Mouse (Mus musculus): ENCODE measurements around the gene Slit1. TPM values are rescaled to one million over a fixed set of nuclear protein-coding genes. Genes with fewer than 3 reads are reported as not detected.

The Slit1 gene
- polyA plus RNA-seq, 1 experiment from 2014 or later = 32.8 TPM

DNA sequence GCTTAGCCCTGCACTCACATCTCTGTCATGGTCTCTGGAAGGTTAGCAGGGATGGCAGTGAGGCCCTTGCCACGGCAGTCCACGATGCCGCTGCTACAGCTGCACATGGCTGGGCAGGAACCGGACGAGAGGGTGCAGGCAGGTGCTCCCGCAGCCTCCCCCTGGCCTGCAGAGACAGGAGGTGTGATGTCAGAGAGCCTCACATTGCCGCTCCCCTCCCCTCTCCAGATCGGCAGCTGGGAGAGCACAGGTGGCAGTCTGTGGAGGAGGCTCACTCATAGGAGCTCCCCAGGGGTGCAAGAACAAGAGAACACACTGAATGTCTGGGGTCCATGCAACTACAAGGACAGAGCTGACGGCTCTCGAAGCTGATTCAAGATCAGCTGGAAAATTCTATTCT, 94.1 kb downstream of the Slit1 start:
- H3K9ac ChIP-seq (replicated peaks) = no peak overlapping the region
- no peaks in the 10 kb centered on the region for H3K9me3 ChIP-seq (replicated peaks)
- peaks cover 22% of the 10 kb centered on the region for H3K36me3 ChIP-seq
- H3K4me3 ChIP-seq (replicated peaks) = no peak overlapping the region
- WGBS = 27% methylated on average over 10 of the region's 10 CpGs
- 0 out of 2 replicates have a peak, but pooled peaks cover 5% of the 10 kb centered on the region for H3K27me3 ChIP-seq (replicated peaks)
- H3K4me2 ChIP-seq = no peak overlapping the region
- H3K4me1 ChIP-seq = peaks cover 39% of the 10 kb centered on the region
- no peak for ATAC-seq (ENCODE audit: low FRiP score)
- no peak overlapping the region for H3K27ac ChIP-seq (replicated peaks)

DNA sequence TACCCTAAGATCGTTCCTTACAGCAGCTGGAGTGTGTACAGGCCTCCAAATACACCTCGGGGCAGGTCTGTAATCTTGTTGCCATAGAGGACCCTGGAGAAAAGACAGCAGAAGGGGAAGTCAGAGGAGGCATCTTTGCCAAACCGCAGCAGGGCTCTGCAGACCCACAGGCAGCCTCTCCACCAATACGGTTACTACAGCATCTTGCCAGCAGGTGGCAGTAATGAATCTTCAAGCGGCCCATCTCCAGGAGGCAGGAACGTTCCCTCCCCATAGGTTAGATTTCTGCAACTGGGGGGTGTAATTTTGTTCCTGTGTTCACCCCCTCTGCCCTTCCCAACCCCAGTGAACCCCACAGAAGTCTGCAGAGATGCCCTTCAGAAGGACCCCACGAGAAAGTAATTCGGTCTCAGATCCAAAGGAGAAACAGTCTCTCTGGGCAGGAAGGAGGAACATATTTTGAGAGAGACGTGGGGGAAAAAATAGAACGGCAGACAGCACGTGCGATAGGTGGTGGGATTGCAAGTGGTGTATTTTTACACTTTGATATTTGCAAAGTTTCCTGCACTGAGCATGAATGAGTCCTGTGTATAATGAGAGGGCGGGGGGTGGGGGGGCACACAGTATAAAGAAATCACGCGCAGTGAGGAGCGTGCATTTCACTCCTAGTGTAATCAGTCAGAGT, 96.4 kb downstream of the Slit1 start:
- Histone ChIP-seq H3K9me3 (replicated peaks) (no peaks in the 10 kb centered on the region), H3K9ac (replicated peaks) (no peak overlapping the region), H3K4me2 (no peak overlapping the region), H3K4me1 (peaks cover 34% of the 10 kb centered on the region), H3K27ac (replicated peaks) (no peak overlapping the region), H3K4me3 (replicated peaks) (no peak overlapping the region), H3K36me3 (peaks cover 27% of the 10 kb centered on the region), H3K27me3 (replicated peaks) (0 out of 2 replicates have a peak, but pooled peaks cover 5% of the 10 kb centered on the region)
- 46% methylated on average over 16 of the region's 16 CpGs for WGBS
- no peak; the same call in 1 of the 2 replicates for ATAC-seq (ENCODE audit: low FRiP score)

DNA sequence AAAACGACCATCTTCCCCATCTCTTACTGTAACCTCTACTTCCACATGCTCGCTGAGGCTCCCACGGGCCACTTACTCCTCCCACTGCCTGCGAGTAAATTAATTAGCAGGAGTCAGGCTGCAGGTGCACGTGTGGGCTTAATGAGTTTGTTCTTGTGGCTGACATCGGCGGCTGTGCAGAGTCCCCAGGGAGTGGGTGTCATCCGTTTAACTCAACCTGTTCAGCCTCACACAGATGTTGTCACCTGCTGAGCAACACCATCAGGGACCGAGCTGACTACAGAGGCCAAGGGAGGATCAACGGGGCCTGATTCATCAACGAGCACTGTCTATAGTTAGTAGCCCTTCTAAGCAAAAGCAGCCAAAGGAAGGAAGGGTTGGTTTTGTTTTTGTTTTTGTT, 100.5 kb downstream of the Slit1 start:
- H3K9ac ChIP-seq (replicated peaks) = no peak overlapping the region
- no peak overlapping the region for H3K27ac ChIP-seq (replicated peaks)
- no peak for ATAC-seq (ENCODE audit: low FRiP score)
- WGBS = 27% methylated on average over 11 of the region's 11 CpGs
- no peak overlapping the region for H3K4me3 ChIP-seq (replicated peaks)
- H3K36me3 ChIP-seq = peaks cover 22% of the 10 kb centered on the region
- H3K9me3 ChIP-seq (replicated peaks) = no peaks in the 10 kb centered on the region
- H3K4me1 ChIP-seq = peaks cover 12% of the 10 kb centered on the region
- no peak overlapping the region for H3K4me2 ChIP-seq
- no peaks in the 10 kb centered on the region for H3K27me3 ChIP-seq (replicated peaks)

DNA sequence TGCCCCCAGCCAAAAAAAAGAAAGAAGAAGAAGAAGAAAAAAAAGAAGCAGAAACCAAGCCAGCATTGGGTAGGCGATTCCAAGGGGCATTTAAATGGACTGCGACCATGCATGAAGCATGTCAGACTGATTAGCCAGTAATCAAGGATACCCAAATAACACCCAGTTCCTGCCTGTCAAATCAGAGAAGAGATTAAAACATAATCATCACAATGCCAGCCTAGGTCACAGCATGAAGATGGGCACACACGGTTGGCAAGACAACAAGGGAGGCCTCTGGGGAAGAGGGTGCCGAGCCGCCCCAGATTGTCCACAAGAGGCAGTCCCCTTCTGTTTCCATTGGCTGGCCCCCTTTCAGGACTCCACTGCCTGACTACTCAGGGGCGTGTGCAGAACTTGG, 108.5 kb downstream of the Slit1 start:
- Histone ChIP-seq H3K4me1 (no peaks in the 10 kb centered on the region), H3K36me3 (peaks cover 3% of the 10 kb centered on the region), H3K9me3 (replicated peaks) (no peaks in the 10 kb centered on the region), H3K4me2 (no peak overlapping the region), H3K27me3 (replicated peaks) (no peaks in the 10 kb centered on the region), H3K27ac (replicated peaks) (no peak overlapping the region), H3K4me3 (replicated peaks) (no peak overlapping the region), H3K9ac (replicated peaks) (no peak overlapping the region)
- WGBS = 55% methylated on average over 6 of the region's 6 CpGs
- ATAC-seq (ENCODE audit: low FRiP score) = no peak

DNA sequence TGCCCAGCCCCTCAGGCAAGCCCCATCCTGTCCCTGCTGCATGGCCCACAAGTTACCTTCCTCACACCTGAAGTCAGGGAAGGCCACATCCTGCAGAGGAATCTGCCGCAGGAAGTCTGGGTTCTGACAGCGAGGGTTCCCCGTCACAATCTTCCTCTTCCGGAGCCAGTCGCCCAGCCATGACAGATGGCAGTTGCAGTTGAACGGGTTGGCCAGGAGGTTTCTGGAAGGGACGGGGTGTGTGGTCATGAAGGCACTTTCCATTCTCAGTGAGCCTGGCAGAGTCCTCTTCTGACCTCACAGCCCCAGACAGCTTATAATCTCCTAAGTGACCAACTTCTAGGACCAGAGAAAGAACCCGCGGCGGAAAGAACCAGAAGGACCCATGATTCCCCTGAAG, 109.4 kb downstream of the Slit1 start:
- no peak overlapping the region for H3K4me2 ChIP-seq
- no peaks in the 10 kb centered on the region for H3K9me3 ChIP-seq (replicated peaks)
- no peaks in the 10 kb centered on the region for H3K4me1 ChIP-seq
- H3K27me3 ChIP-seq (replicated peaks) = no peaks in the 10 kb centered on the region
- WGBS = 87% methylated on average over 10 of the region's 10 CpGs
- no peak overlapping the region for H3K9ac ChIP-seq (replicated peaks)
- ATAC-seq (ENCODE audit: low FRiP score) = no peak
- H3K27ac ChIP-seq (replicated peaks) = no peak overlapping the region
- H3K4me3 ChIP-seq (replicated peaks) = no peak overlapping the region
- peaks cover 3% of the 10 kb centered on the region for H3K36me3 ChIP-seq

DNA sequence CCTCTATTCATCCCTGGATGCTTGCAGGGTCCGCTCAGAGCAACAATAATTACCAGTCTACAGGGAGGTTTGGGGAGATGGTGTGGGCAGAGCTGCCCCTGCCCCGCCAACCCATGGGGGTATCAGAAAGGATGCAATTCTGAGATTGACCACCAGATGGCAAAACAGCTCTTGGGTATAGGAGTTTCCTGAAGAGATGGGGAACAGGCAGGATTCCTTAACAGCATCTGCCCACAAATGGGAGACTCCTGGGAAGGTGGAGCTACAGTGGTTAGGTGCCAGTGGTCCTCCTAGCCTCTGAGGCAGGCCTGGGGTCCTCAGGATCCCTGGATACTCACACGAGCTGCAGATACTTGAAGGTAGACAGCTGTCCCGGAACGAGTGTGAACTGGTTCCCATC, 113.9 kb downstream of the Slit1 start:
- H3K4me1 ChIP-seq = no peaks in the 10 kb centered on the region
- H3K27me3 ChIP-seq (replicated peaks) = no peaks in the 10 kb centered on the region
- 0 out of 2 replicates have a peak, but pooled peaks cover 6% of the 10 kb centered on the region for H3K9me3 ChIP-seq (replicated peaks)
- no peak overlapping the region for H3K4me3 ChIP-seq (replicated peaks)
- 46% methylated on average over 5 of the region's 5 CpGs for WGBS
- peaks cover 33% of the 10 kb centered on the region for H3K36me3 ChIP-seq
- no peak overlapping the region for H3K27ac ChIP-seq (replicated peaks)
- H3K4me2 ChIP-seq = no peak overlapping the region
- 0 out of 2 replicates have a peak, but pooled peaks have one; percentile 37 for ATAC-seq (ENCODE audit: low FRiP score)
- no peak overlapping the region for H3K9ac ChIP-seq (replicated peaks)

DNA sequence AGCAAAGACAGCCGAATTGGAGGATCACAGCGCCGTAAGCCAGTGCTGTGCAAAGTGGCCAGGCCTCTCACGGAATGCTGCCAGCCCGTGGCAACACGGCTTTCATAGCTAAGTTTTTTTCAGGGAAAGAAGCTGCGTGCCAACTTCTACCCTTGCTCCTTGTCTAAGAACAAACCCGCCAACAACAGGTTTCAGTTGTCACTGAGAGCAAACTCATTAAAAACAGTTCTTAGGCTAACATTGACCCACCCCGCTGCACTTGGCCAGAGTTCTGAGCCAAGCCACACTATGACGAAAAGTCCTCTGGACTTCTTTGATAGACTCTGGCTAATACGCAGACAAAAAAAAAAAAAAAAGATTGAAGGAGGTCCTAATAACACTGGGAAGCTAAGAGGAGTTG, 114.5 kb downstream of the Slit1 start:
- H3K27me3 ChIP-seq (replicated peaks) = no peaks in the 10 kb centered on the region
- H3K27ac ChIP-seq (replicated peaks) = no peak overlapping the region
- 79% methylated on average over 11 of the region's 11 CpGs for WGBS
- H3K36me3 ChIP-seq = peaks cover 39% of the 10 kb centered on the region
- no peak for ATAC-seq (ENCODE audit: low FRiP score)
- H3K4me3 ChIP-seq (replicated peaks) = no peak overlapping the region
- no peak overlapping the region for H3K4me2 ChIP-seq
- H3K4me1 ChIP-seq = no peaks in the 10 kb centered on the region
- H3K9ac ChIP-seq (replicated peaks) = no peak overlapping the region
- 0 out of 2 replicates have a peak, but pooled peaks cover 6% of the 10 kb centered on the region for H3K9me3 ChIP-seq (replicated peaks)

DNA sequence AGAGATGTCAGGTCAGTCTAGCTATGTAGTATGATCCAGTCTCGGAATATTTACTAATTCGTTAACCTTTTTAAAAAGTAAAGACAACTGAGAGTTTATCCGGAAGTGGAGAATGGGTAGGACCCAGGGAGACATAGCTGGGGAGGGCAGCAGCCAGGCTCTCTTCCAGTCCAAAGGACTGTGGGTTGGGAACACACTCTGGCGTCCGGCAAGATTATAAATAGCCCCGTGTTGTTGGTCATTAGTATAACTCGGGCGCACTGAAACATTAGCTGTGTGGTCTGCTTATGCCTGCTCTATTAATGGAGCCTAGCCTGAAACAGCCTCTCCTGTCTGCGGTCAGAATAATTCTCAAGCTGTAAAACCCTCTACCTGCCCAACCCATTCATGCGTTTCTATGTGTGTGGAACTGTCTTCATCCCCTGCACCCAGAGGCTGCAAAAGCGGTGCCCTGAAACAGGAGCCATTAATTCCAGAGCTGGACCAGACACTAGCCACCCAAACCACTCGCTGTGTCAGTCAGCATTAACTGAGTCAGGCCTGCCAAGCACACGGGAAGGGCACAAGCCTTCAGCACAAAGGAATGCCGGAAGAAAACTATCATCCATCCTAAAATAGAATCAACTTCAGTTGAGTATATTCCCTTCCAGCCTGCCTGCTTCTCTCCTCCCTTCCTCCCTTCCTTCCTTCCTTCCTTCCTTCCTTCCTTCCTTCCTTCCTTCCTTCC, 122.9 kb downstream of the Slit1 start:
- Histone ChIP-seq H3K4me2 (no peak overlapping the region), H3K4me3 (replicated peaks) (no peak overlapping the region), H3K27ac (replicated peaks) (no peak overlapping the region), H3K9ac (replicated peaks) (no peak overlapping the region), H3K4me1 (peaks cover 39% of the 10 kb centered on the region), H3K9me3 (replicated peaks) (0 out of 2 replicates have a peak, but pooled peaks cover 5% of the 10 kb centered on the region), H3K36me3 (peaks cover 20% of the 10 kb centered on the region), H3K27me3 (replicated peaks) (no peaks in the 10 kb centered on the region)
- whole genome bisulfite sequencing = 75% methylated on average over 14 of the region's 14 CpGs
- no peak for ATAC-seq (ENCODE audit: low FRiP score)

DNA sequence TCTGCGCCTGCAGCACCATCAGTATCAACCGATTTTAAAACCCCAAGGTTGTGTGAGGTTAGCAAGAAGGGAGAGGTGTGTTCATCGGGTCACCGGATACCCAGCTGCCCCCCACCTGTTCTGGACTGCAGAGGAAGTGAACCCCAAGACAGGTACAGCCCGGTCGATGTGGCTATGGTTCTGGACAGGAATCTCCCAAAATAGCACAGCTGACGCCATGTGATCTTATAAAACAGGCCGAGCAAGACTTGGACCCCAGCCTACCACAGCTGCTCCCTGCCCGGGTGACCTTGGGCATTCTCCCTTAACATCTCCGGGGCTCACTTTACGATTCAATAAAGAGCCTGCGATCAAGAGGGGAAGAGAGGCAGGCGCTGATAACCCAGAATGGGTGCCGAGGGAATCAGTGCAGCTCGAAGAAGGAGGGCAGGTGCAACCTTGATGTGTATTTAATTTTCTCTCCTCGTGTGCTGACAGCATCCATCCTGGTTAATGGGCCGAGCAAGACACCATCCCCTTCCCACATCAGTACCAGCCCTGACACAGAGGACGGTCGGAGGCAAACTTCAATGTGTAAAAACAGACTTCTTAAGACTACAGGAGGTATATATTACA, 124.6 kb downstream of the Slit1 start:
- Histone ChIP-seq H3K27ac (replicated peaks) (peak overlapping the region; percentile 64), H3K27me3 (replicated peaks) (no peaks in the 10 kb centered on the region), H3K4me3 (replicated peaks) (no peak overlapping the region), H3K36me3 (peaks cover 4% of the 10 kb centered on the region), H3K4me2 (peak overlapping the region; percentile 4; the same call in 1 of the 2 replicates), H3K4me1 (peaks cover 55% of the 10 kb centered on the region), H3K9me3 (replicated peaks) (no peaks in the 10 kb centered on the region), H3K9ac (replicated peaks) (no peak overlapping the region)
- 30% methylated on average over 19 of the region's 19 CpGs for WGBS
- ATAC-seq (ENCODE audit: low FRiP score) = peak; percentile 46

DNA sequence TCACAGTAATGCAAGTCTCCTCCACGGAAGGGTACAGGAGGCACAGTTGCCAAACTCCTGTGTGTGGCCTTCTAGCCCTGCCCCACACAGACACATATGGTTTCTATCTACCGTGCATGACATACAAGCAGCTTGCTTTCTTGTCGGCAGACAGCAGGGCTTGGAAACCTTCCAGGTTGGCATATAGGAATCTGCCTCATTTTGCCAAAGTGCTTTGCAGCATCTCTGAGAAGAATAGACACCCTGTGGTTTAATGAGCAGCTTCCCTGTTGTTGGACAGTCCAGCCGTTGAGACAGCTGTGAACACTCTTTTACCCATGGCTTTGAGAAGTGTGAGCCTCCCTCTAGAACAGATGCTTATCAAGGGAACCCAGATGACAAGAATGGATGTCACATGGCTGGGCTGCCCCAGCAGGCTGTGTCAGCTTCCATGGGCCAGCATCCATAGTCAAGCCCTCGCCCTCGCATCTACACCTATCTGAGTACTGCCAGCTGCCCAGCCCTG, 125.3 kb downstream of the Slit1 start:
- H3K9ac ChIP-seq (replicated peaks) = no peak overlapping the region
- no peaks in the 10 kb centered on the region for H3K9me3 ChIP-seq (replicated peaks)
- no peaks in the 10 kb centered on the region for H3K36me3 ChIP-seq
- H3K4me3 ChIP-seq (replicated peaks) = no peak overlapping the region
- H3K27ac ChIP-seq (replicated peaks) = peak overlapping the region; percentile 64
- peak overlapping the region; percentile 4; the same call in 1 of the 2 replicates for H3K4me2 ChIP-seq
- ATAC-seq (ENCODE audit: low FRiP score) = peak; percentile 64
- H3K4me1 ChIP-seq = peaks cover 62% of the 10 kb centered on the region
- H3K27me3 ChIP-seq (replicated peaks) = no peaks in the 10 kb centered on the region
- WGBS = 18% methylated on average over 6 of the region's 6 CpGs

DNA sequence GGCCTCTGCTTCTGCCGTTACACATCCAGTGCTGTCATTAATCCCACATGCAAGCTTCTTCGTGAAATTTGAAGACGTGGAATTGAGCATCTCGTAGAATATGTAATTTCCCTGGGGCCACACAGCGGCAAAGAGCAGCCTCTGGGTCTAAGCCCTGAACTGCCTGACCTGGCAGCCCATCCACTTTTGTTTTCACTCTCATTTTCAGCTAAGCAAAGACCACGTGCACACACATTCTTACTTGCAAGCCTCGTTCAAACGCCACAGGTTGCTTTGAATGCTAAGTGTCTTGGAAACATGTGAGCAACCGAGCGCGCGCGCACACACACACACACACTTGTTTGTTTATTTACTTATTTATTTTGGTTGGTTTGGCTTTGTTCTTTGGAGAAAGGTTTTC, 126.4 kb downstream of the Slit1 start:
- H3K4me2 ChIP-seq = no peak overlapping the region
- no peaks in the 10 kb centered on the region for H3K36me3 ChIP-seq
- H3K9me3 ChIP-seq (replicated peaks) = no peaks in the 10 kb centered on the region
- H3K4me3 ChIP-seq (replicated peaks) = no peak overlapping the region
- ATAC-seq (ENCODE audit: low FRiP score) = no peak
- no peak overlapping the region for H3K27ac ChIP-seq (replicated peaks)
- 72% methylated on average over 13 of the region's 13 CpGs for WGBS
- no peak overlapping the region for H3K9ac ChIP-seq (replicated peaks)
- H3K4me1 ChIP-seq = peaks cover 69% of the 10 kb centered on the region
- no peaks in the 10 kb centered on the region for H3K27me3 ChIP-seq (replicated peaks)
